Mouse (Mus musculus): ENCODE measurements around the gene Vps11. TPM values are rescaled to one million over a fixed set of nuclear protein-coding genes. Genes with fewer than 3 reads are reported as not detected.
"Not testable (repeated sequence)": the region's sequence is repeated elsewhere in the genome, so short reads cannot be mapped to it uniquely, and the experiment has no call there.

Vps11 gene
- total RNA-seq, 2 experiments from 2014 or later = 49.0 to 51.4 TPM

- not testable (repeated sequence) for DNase-seq (ENCODE audit: extremely low spot score in 1 of 2, low spot score in 1 of 2)
These were observed 25.0 kb downstream of the Vps11 start for GRCm38 (mm10) chr9:44336513-44336912.

- DNase-seq (ENCODE audit: extremely low spot score in 1 of 2, low spot score in 1 of 2) = no peak
These were observed 25.4 kb downstream of the Vps11 start for GRCm38 (mm10) chr9:44336093-44336406.

GRCm38 (mm10) chr9:44335331-44336092 lies 26.0 kb downstream of the Vps11 start:
- peak in 1 of 2 experiments; percentile 40 for DNase-seq (ENCODE audit: extremely low spot score in 1 of 2, low spot score in 1 of 2)

GRCm38 (mm10) chr9:44334396-44335330 lies 26.8 kb downstream of the Vps11 start, which contains the start of gene H2afx:
H2afx (plus strand) TSS chr9:44334694.
- DNase-seq (ENCODE audit: extremely low spot score in 1 of 2, low spot score in 1 of 2) = peak; percentile 94 to 95

GRCm38 (mm10) chr9:44332918-44333638 lies 28.4 kb downstream of the Vps11 start:
- no peak for DNase-seq (ENCODE audit: extremely low spot score in 1 of 2, low spot score in 1 of 2)

GRCm38 (mm10) chr9:44330736-44331135 lies 30.7 kb downstream of the Vps11 start:
- DNase-seq (ENCODE audit: extremely low spot score in 1 of 2, low spot score in 1 of 2) = no peak

GRCm38 (mm10) chr9:44327926-44328325 lies 33.5 kb downstream of the Vps11 start:
- DNase-seq (ENCODE audit: extremely low spot score in 1 of 2, low spot score in 1 of 2) = no peak

- DNase-seq (ENCODE audit: extremely low spot score in 1 of 2, low spot score in 1 of 2) = no peak
These were observed 34.3 kb downstream of the Vps11 start for GRCm38 (mm10) chr9:44327064-44327711.

GRCm38 (mm10) chr9:44326371-44327063 lies 35.0 kb downstream of the Vps11 start:
- peak; percentile 59 to 60 for DNase-seq (ENCODE audit: extremely low spot score in 1 of 2, low spot score in 1 of 2)

- DNase-seq (ENCODE audit: extremely low spot score in 1 of 2, low spot score in 1 of 2) = no peak
These were observed 35.6 kb downstream of the Vps11 start, which contains the start of gene Dpagt1 for GRCm38 (mm10) chr9:44325768-44326370. Dpagt1 (plus strand) TSS chr9:44326019.

GRCm38 (mm10) chr9:44325032-44325767 lies 36.3 kb downstream of the Vps11 start:
- not testable (repeated sequence) for DNase-seq (ENCODE audit: extremely low spot score in 1 of 2, low spot score in 1 of 2)

GRCm38 (mm10) chr9:44324147-44324546 lies 37.3 kb downstream of the Vps11 start:
- no peak for DNase-seq (ENCODE audit: extremely low spot score in 1 of 2, low spot score in 1 of 2)

GRCm38 (mm10) chr9:44323656-44324055 lies 37.8 kb downstream of the Vps11 start:
- DNase-seq (ENCODE audit: extremely low spot score in 1 of 2, low spot score in 1 of 2) = not testable (repeated sequence)

- no peak for DNase-seq (ENCODE audit: extremely low spot score in 1 of 2, low spot score in 1 of 2)
These were observed 40.7 kb downstream of the Vps11 start for GRCm38 (mm10) chr9:44320799-44321133.

GRCm38 (mm10) chr9:44319887-44320798 lies 41.3 kb downstream of the Vps11 start, which contains the start of gene C2cd2l:
C2cd2l (minus strand) TSS chr9:44320285.
- DNase-seq (ENCODE audit: extremely low spot score in 1 of 2, low spot score in 1 of 2) = peak; percentile 72 to 80

GRCm38 (mm10) chr9:44319105-44319886 lies 42.2 kb downstream of the Vps11 start:
- no peak for DNase-seq (ENCODE audit: extremely low spot score in 1 of 2, low spot score in 1 of 2)

GRCm38 (mm10) chr9:44318826-44319095 lies 42.7 kb downstream of the Vps11 start:
- no peak for DNase-seq (ENCODE audit: extremely low spot score in 1 of 2, low spot score in 1 of 2)
